Mouse (Mus musculus): ENCODE measurements around the gene Hbb-bh2. TPM values are rescaled to one million over a fixed set of nuclear protein-coding genes. Genes with fewer than 3 reads are reported as not detected.
"Not testable (repeated sequence)": the region's sequence is repeated elsewhere in the genome, so short reads cannot be mapped to it uniquely, and the experiment has no call there.

The Hbb-bh2 gene
- polyA plus RNA-seq, 1 experiment from 2014 or later: not detected

DNA sequence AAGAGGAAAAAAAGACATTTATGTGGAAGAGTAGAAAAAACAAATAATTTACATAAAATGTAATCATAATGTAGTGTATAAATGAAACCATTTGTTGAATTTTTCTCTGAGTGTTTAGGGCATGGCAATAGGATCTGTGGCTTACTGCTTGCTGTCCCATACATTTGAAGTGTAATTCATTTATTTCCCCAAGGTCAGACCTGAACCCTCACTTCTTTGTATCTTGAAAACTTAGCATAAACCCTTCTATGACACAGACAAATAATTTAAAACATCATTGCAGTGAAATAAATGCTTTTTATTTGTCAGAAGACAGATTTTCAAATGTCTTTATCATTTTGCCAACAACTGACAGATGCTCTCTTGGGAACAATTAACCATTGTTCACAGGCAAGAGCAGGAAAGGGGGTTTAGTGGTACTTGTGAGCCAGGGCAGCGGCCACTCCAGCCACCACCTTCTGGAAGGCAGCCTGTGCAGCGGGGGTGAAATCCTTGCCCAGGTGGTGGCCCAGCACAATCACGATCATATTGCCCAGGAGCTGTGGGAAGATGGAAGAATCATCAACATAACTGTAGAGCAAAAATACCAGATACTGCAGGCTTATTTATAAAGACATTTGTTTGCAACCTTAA, 13.9 kb downstream of the Hbb-bh2 start:
- no peak for ATAC-seq (replicated peaks; ENCODE audit: insufficient number of reproducible peaks, low FRiP score, low TSS enrichment, low read depth)
- Histone ChIP-seq H3K9me3 (replicated peaks; ENCODE audit: control insufficient read depth, low read length) (no peaks in the 10 kb centered on the region), H3K9ac (replicated peaks; ENCODE audit: low read length) (no peak overlapping the region), H3K4me3 (ENCODE audit: low read depth, low read length) (no peak overlapping the region), H3K4me2 (ENCODE audit: low read depth, low read length) (no peak overlapping the region), H3K27ac (replicated peaks; ENCODE audit: low read depth, low read length) (no peak overlapping the region), H3K36me3 (replicated peaks; ENCODE audit: control insufficient read depth, insufficient read depth, low read depth, low read length) (no peaks in the 10 kb centered on the region), H3K27me3 (ENCODE audit: control insufficient read depth, insufficient read depth, low read length) (no peaks in the 10 kb centered on the region), H3K4me1 (ENCODE audit: control insufficient read depth, insufficient read depth, low read length) (no peaks in the 10 kb centered on the region)
- no peak for DNase-seq (ENCODE audit: low spot score)
- WGBS: 52% methylated on average over 3 of the region's 3 CpGs

DNA sequence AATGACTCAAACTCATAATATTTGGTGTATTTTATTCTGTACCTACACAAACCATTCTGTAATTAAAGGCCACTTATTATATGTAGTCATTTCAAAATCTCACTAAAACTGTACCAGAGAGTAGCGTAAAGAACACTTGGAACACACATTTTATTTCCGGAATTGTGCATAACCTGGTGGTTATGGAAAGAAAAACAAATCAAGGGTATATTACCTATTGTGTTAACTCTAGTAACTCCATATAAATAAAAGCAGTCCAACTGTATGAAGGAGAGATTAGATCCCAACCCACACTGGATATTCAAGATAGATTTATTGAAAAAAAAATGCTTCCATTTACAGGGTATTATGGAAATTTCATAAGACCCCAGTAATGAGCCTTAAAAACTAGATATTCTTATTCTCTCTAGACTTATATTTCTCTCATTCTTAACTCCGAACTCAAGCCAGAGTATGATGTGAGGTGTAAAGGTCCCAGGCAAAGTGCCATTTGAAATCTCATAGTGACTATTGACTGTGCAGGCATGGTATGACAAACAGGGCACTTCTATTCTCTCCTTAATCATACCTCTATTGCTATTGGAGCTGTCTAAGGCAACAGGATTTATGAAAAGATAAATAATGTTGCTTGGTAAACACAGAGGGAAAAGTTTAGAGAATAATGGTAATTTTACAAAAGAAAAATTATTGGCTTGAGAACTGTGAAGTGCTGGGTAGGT, 14.6 kb downstream of the Hbb-bh2 start:
- H3K4me3 ChIP-seq (ENCODE audit: low read depth, low read length): no peak overlapping the region
- no peaks in the 10 kb centered on the region for H3K36me3 ChIP-seq (replicated peaks; ENCODE audit: control insufficient read depth, insufficient read depth, low read depth, low read length)
- DNase-seq (ENCODE audit: low spot score) (no peak), ATAC-seq (replicated peaks; ENCODE audit: insufficient number of reproducible peaks, low FRiP score, low TSS enrichment, low read depth) (no peak)
- WGBS: 94% methylated on average over 3 of the region's 3 CpGs
- no peak overlapping the region for H3K27ac ChIP-seq (replicated peaks; ENCODE audit: low read depth, low read length)
- H3K4me2 ChIP-seq (ENCODE audit: low read depth, low read length): no peak overlapping the region
- H3K9me3 ChIP-seq (replicated peaks; ENCODE audit: control insufficient read depth, low read length): no peaks in the 10 kb centered on the region
- H3K4me1 ChIP-seq (ENCODE audit: control insufficient read depth, insufficient read depth, low read length): no peaks in the 10 kb centered on the region
- no peak overlapping the region for H3K9ac ChIP-seq (replicated peaks; ENCODE audit: low read length)
- H3K27me3 ChIP-seq (ENCODE audit: control insufficient read depth, insufficient read depth, low read length): no peaks in the 10 kb centered on the region

DNA sequence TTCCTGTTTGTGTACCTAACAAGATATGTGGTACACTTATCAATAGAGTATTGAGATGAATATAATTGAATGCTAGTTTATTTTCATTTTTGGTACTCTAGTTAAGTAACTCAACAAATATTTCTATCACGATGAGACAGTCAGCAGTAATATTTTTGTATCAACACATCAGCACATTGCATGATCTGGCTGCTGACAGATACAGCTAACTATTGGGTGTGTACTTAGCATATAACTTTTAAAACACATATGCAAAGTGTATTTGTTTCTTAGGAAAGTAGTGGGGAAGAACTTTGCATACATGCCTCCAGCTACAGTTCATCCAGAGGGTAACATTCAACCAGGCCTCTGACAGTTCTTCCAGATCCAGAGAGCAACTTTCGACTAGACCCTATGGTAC, 15.7 kb downstream of the Hbb-bh2 start:
- Histone ChIP-seq H3K9me3 (replicated peaks; ENCODE audit: control insufficient read depth, low read length) (no peaks in the 10 kb centered on the region), H3K4me2 (ENCODE audit: low read depth, low read length) (no peak overlapping the region), H3K27me3 (ENCODE audit: control insufficient read depth, insufficient read depth, low read length) (no peaks in the 10 kb centered on the region), H3K27ac (replicated peaks; ENCODE audit: low read depth, low read length) (no peak overlapping the region), H3K4me1 (ENCODE audit: control insufficient read depth, insufficient read depth, low read length) (no peaks in the 10 kb centered on the region), H3K36me3 (replicated peaks; ENCODE audit: control insufficient read depth, insufficient read depth, low read depth, low read length) (no peaks in the 10 kb centered on the region), H3K9ac (replicated peaks; ENCODE audit: low read length) (no peak overlapping the region), H3K4me3 (ENCODE audit: low read depth, low read length) (no peak overlapping the region)
- DNase-seq (ENCODE audit: low spot score): no peak
- ATAC-seq (replicated peaks; ENCODE audit: insufficient number of reproducible peaks, low FRiP score, low TSS enrichment, low read depth): no peak
- 90% methylated on average over 2 of the region's 2 CpGs for WGBS

DNA sequence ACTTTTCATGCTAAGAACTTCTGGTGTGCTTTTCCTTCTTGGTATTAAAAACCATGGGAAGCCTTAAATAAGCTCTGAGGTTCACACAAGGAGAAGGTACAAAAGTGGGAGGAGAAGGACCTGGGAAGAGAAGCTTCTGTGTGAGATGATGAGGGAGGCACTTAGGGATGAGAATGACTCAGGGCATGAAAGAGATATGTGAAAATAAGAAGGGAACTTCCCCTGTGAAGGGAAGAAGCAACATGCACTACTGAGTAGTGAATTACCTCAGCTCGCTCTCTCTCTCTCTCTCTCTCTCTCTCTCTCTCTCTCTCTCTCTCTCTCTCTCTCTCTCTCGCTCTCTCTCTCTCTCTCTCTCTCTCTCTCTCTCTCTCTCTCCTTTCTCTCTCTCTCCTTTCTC, 25.2 kb downstream of the Hbb-bh2 start:
- ATAC-seq (replicated peaks; ENCODE audit: insufficient number of reproducible peaks, low FRiP score, low TSS enrichment, low read depth); H3K4me1 ChIP-seq (ENCODE audit: control insufficient read depth, insufficient read depth, low read length); H3K27ac ChIP-seq (replicated peaks; ENCODE audit: low read depth, low read length); H3K4me3 ChIP-seq (ENCODE audit: low read depth, low read length); H3K27me3 ChIP-seq (ENCODE audit: control insufficient read depth, insufficient read depth, low read length); H3K9ac ChIP-seq (replicated peaks; ENCODE audit: low read length); H3K4me2 ChIP-seq (ENCODE audit: low read depth, low read length); DNase-seq (ENCODE audit: low spot score); H3K9me3 ChIP-seq (replicated peaks; ENCODE audit: control insufficient read depth, low read length); H3K36me3 ChIP-seq (replicated peaks; ENCODE audit: control insufficient read depth, insufficient read depth, low read depth, low read length): not testable (repeated sequence)
- 67% methylated on average over 1 of the region's 2 CpGs for WGBS

DNA sequence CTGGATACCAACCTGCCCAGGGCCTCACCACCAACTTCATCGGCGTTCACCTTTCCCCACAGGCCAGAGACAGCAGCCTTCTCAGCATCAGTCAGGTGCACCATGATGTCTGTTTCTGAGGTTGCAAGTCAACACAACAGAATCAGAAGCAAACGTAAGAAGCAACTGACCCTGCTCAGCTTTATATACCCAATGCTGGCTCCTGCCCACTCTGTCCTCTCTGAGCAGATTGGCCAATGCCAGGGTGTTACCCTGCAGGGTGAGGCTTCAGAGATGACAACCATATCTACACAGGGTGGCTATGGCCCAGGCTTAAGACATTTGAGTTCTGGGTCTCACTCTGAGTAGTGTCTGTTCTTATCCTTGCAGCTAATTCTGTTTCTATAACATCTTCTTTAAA, 26.6 kb downstream of the Hbb-bh2 start, which contains the start of gene Hbb-bt:
Gene Hbb-bt, minus strand, starts transcription at position 231 of the 400 bp plus-strand sequence.
- Histone ChIP-seq H3K36me3 (replicated peaks; ENCODE audit: control insufficient read depth, insufficient read depth, low read depth, low read length) (no peaks in the 10 kb centered on the region), H3K4me2 (ENCODE audit: low read depth, low read length) (no peak within 1 kb of the TSS)
- WGBS: 90% methylated on average over 3 of the region's 3 CpGs

DNA sequence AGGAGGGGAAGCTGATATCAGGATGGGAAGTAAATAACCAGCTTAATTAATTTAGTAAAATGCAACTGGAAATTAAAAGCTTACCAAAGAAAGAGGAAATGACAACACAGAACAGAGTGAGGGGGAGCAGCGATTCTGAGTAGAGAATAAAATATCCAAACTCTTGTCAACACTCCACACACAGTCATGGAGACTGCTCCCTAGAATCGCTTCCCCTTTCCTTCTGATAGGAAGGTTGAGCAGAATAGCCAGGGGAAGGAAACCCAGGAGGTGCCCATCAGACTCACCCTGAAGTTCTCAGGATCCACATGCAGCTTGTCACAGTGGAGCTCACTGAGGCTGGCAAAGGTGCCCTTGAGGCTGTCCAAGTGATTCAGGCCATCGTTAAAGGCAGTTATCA, 27.2 kb downstream of the Hbb-bh2 start:
- WGBS: no CpG with 5 or more reads among the region's 3 CpGs
- not testable (repeated sequence) for H3K9me3 ChIP-seq (replicated peaks; ENCODE audit: control insufficient read depth, low read length); ATAC-seq (replicated peaks; ENCODE audit: insufficient number of reproducible peaks, low FRiP score, low TSS enrichment, low read depth)

More for the DNA sequence above, 26.6 kb downstream of the Hbb-bh2 start, which contains the start of gene Hbb-bt:
- Histone ChIP-seq H3K4me3 (ENCODE audit: low read depth, low read length) (no peak within 1 kb of the TSS), H3K27me3 (ENCODE audit: control insufficient read depth, insufficient read depth, low read length) (no peaks in the 10 kb centered on the region), H3K4me1 (ENCODE audit: control insufficient read depth, insufficient read depth, low read length) (no peaks in the 10 kb centered on the region), H3K27ac (replicated peaks; ENCODE audit: low read depth, low read length) (no peak within 1 kb of the TSS), H3K9me3 (replicated peaks; ENCODE audit: control insufficient read depth, low read length) (no peaks in the 10 kb centered on the region), H3K9ac (replicated peaks; ENCODE audit: low read length) (no peak within 1 kb of the TSS)
- ATAC-seq (replicated peaks; ENCODE audit: insufficient number of reproducible peaks, low FRiP score, low TSS enrichment, low read depth) (peak; percentile 56; the same call in 1 of the 2 replicates), DNase-seq (ENCODE audit: low spot score) (no peak)

DNA sequence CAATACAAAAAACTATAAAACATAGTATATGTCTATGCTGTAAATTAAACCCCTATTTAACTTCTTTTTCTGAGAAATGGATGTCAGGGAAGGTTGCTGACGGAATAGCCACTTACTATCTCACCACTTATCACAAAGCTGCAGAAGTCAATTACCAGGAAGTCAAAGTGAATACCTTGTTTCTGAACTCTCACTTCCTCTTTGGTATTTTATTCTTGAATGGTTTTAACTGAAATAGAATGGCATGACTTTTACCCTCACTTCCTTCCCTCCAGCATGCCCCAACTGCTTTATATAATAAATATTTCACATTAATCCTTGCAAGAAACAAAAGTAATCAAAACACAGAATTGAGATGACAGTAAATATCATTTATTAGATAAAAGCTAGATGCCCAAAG, 28.1 kb downstream of the Hbb-bh2 start:
- WGBS: 69% methylated on average over 1 of the region's 1 CpGs
- H3K27me3 ChIP-seq (ENCODE audit: control insufficient read depth, insufficient read depth, low read length): no peaks in the 10 kb centered on the region

More for the DNA sequence above, 27.2 kb downstream of the Hbb-bh2 start:
- DNase-seq (ENCODE audit: low spot score); H3K4me1 ChIP-seq (ENCODE audit: control insufficient read depth, insufficient read depth, low read length); H3K27me3 ChIP-seq (ENCODE audit: control insufficient read depth, insufficient read depth, low read length); H3K4me2 ChIP-seq (ENCODE audit: low read depth, low read length); H3K27ac ChIP-seq (replicated peaks; ENCODE audit: low read depth, low read length); H3K4me3 ChIP-seq (ENCODE audit: low read depth, low read length); H3K9ac ChIP-seq (replicated peaks; ENCODE audit: low read length); H3K36me3 ChIP-seq (replicated peaks; ENCODE audit: control insufficient read depth, insufficient read depth, low read depth, low read length): not testable (repeated sequence)

DNA sequence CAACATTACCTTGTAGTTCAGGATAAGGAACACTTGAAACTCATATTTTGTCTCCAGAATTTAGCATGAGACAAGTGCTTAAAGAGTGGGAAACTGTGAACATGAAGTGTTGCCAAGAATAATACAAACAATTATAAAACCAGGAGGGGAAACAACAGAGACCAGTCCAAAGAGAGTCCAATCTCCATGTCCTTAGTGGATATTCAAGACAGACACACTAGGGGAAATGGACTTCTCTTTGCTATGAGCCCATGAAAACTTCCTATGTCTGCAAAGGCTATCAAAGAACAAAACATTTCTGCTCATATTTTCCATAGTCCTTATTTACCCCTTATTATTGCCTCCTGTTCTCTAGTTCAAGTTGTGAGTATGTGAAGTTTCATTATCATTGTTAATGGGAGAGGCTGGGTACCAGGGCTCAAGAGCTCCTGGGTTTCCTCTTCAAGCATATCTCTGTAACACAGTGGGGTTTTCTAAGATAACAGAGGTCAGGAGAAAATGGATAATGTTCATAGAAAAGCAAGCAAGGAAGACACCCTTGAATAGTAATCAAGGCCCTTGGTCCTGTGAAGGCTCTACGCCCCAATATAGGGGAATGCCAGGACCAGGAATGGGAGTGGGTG, 29.0 kb downstream of the Hbb-bh2 start:
- no peak for DNase-seq (ENCODE audit: low spot score)
- no peak overlapping the region for H3K9ac ChIP-seq (replicated peaks; ENCODE audit: low read length)
- H3K27me3 ChIP-seq (ENCODE audit: control insufficient read depth, insufficient read depth, low read length): no peaks in the 10 kb centered on the region
- no peak overlapping the region for H3K27ac ChIP-seq (replicated peaks; ENCODE audit: low read depth, low read length)
- no peak overlapping the region for H3K4me3 ChIP-seq (ENCODE audit: low read depth, low read length)
- no peak for ATAC-seq (replicated peaks; ENCODE audit: insufficient number of reproducible peaks, low FRiP score, low TSS enrichment, low read depth)
- H3K36me3 ChIP-seq (replicated peaks; ENCODE audit: control insufficient read depth, insufficient read depth, low read depth, low read length): no peaks in the 10 kb centered on the region
- no peak overlapping the region for H3K4me2 ChIP-seq (ENCODE audit: low read depth, low read length)
- H3K4me1 ChIP-seq (ENCODE audit: control insufficient read depth, insufficient read depth, low read length): no peaks in the 10 kb centered on the region
- no peaks in the 10 kb centered on the region for H3K9me3 ChIP-seq (replicated peaks; ENCODE audit: control insufficient read depth, low read length)
- WGBS: 76% methylated on average over 1 of the region's 1 CpGs

More for the DNA sequence above, 28.1 kb downstream of the Hbb-bh2 start:
- Histone ChIP-seq H3K27ac (replicated peaks; ENCODE audit: low read depth, low read length) (no peak overlapping the region), H3K36me3 (replicated peaks; ENCODE audit: control insufficient read depth, insufficient read depth, low read depth, low read length) (no peaks in the 10 kb centered on the region), H3K9me3 (replicated peaks; ENCODE audit: control insufficient read depth, low read length) (no peaks in the 10 kb centered on the region), H3K4me1 (ENCODE audit: control insufficient read depth, insufficient read depth, low read length) (no peaks in the 10 kb centered on the region), H3K4me3 (ENCODE audit: low read depth, low read length) (no peak overlapping the region), H3K4me2 (ENCODE audit: low read depth, low read length) (no peak overlapping the region), H3K9ac (replicated peaks; ENCODE audit: low read length) (no peak overlapping the region)
- DNase-seq (ENCODE audit: low spot score) (no peak), ATAC-seq (replicated peaks; ENCODE audit: insufficient number of reproducible peaks, low FRiP score, low TSS enrichment, low read depth) (no peak)

Data from embryonic facial prominence, embryonic 11.5 days (tissue).